In the genomic region with DNA sequence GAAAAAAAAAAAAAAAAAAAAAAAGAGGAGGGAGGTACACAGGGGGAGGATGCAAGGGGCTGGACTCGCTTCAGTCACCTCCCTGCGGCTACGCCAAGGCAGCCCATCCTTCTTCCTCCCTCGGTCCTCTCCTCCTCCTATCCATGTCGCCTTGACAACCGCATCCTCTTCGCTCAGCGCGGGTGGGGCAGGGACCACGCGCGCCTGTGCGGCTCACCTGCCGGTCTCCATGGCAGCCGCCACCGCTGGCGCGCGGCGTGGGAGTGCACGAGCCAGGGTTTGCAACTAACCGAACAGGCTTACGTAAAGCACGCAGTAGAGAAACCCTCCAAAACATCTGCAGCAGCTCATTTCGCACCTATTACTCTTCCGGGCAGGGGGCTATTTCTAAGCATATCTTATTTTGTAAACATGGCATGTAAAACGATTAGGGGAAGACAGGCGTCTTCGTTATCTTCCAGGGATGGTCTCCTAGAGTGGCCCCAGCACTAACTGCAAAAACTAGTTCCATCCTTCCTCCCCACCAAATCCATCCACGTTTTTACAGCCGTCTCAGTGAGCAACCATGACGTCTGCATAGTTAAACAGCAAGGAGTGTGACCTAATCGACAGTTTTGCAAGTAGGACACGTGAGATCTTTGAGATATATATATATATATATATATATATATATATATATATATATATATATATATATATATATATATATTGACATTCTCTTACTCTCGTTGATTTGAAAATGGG, we compare ENCODE assay signal across 8 mouse cellular contexts. TPM values are rescaled to one million over a fixed set of nuclear protein-coding genes. Genes with fewer than 3 reads are reported as not detected.
A peak's percentile ranks its signal among the peaks of the same experiment; 100 is the strongest.
DNase-seq lines count a peak whose midpoint lies in the region; ATAC-seq and TF ChIP-seq lines count a peak whose summit lies in the region.

A gene (minus strand): TSS at position 20 of the 744 bp plus-strand sequence.

- 3% methylated on average over 35 of the region's 35 CpGs for WGBS in heart, embryonic 10.5 days
- under 1% methylated on average over 34 of the region's 35 CpGs for WGBS in kidney, embryonic 15.5 days
- WGBS in limb, embryonic 15.5 days: 1% methylated on average over 35 of the region's 35 CpGs
- under 1% methylated on average over 35 of the region's 35 CpGs for WGBS in midbrain, embryonic 16.5 days
- WGBS in stomach, postnatal 0 days: under 1% methylated on average over 31 of the region's 35 CpGs

- no peak for TF ChIP-seq CTCF in stomach, postnatal 0 days (IDR thresholded peaks at IDR 0.05; ENCODE audit: low read depth)

- peaks cover 30% of the 10 kb centered on the region for H3K27me3 ChIP-seq in heart, embryonic 10.5 days (ENCODE audit: insufficient read depth, poor library complexity, severe bottlenecking)
- H3K27me3 ChIP-seq in kidney, embryonic 15.5 days: peaks cover 39% of the 10 kb centered on the region
- peaks cover 20% of the 10 kb centered on the region for H3K27me3 ChIP-seq in limb, embryonic 15.5 days
- no peaks in the 10 kb centered on the region for H3K27me3 ChIP-seq in midbrain, embryonic 16.5 days (ENCODE audit: control insufficient read depth, insufficient read depth, low read depth, low read length)
- H3K27me3 ChIP-seq in stomach, postnatal 0 days (ENCODE audit: control insufficient read depth, insufficient read depth, low read length): no peaks in the 10 kb centered on the region; the same call in 1 of the 2 replicates

- TF ChIP-seq EP300 in stomach, postnatal 0 days (optimal IDR thresholded peaks at IDR 0.05): no peak

- no peak within 1 kb of the TSS for H3K9ac ChIP-seq in kidney, embryonic 15.5 days
- no peak within 1 kb of the TSS for H3K9ac ChIP-seq in limb, embryonic 15.5 days
- H3K9ac ChIP-seq in midbrain, embryonic 16.5 days (ENCODE audit: low read depth, low read length): peak within 1 kb of the TSS; percentile 59
- H3K9ac ChIP-seq in stomach, postnatal 0 days (ENCODE audit: low read length): peak within 1 kb of the TSS; percentile 31; the same call in 1 of the 2 replicates

- 0 out of 2 replicates have a peak within 1 kb of the TSS, but pooled peaks have one; percentile 29 for H3K27ac ChIP-seq in heart, embryonic 10.5 days
- no peak within 1 kb of the TSS for H3K27ac ChIP-seq in kidney, embryonic 15.5 days
- no peak within 1 kb of the TSS for H3K27ac ChIP-seq in limb, embryonic 15.5 days
- H3K27ac ChIP-seq in midbrain, embryonic 16.5 days (ENCODE audit: low read length): peak within 1 kb of the TSS; percentile 81
- H3K27ac ChIP-seq in stomach, postnatal 0 days (replicated peaks): no peak within 1 kb of the TSS

- peaks cover 22% of the 10 kb centered on the region for H3K4me1 ChIP-seq in heart, embryonic 10.5 days
- H3K4me1 ChIP-seq in kidney, embryonic 15.5 days: peaks cover 15% of the 10 kb centered on the region
- H3K4me1 ChIP-seq in limb, embryonic 15.5 days: peaks cover 20% of the 10 kb centered on the region
- H3K4me1 ChIP-seq in midbrain, embryonic 16.5 days (ENCODE audit: control insufficient read depth, insufficient read depth, low read length): peaks cover 6% of the 10 kb centered on the region
- no peaks in the 10 kb centered on the region for H3K4me1 ChIP-seq in stomach, postnatal 0 days (replicated peaks; ENCODE audit: control insufficient read depth, insufficient read depth)

- H3K36me3 ChIP-seq in heart, embryonic 10.5 days: no peaks in the 10 kb centered on the region
- H3K36me3 ChIP-seq in kidney, embryonic 15.5 days: no peaks in the 10 kb centered on the region
- no peaks in the 10 kb centered on the region for H3K36me3 ChIP-seq in limb, embryonic 15.5 days
- H3K36me3 ChIP-seq in midbrain, embryonic 16.5 days (ENCODE audit: control insufficient read depth, insufficient read depth, low read length): no peaks in the 10 kb centered on the region
- H3K36me3 ChIP-seq in stomach, postnatal 0 days (ENCODE audit: control insufficient read depth, insufficient read depth, low read length): no peaks in the 10 kb centered on the region

- peak within 1 kb of the TSS; percentile 60 for H3K4me3 ChIP-seq in heart, embryonic 10.5 days
- H3K4me3 ChIP-seq in kidney, embryonic 15.5 days (replicated peaks): peak within 1 kb of the TSS; percentile 46
- H3K4me3 ChIP-seq in limb, embryonic 15.5 days: peak within 1 kb of the TSS; percentile 42
- H3K4me3 ChIP-seq in midbrain, embryonic 16.5 days (ENCODE audit: low read depth, low read length): peak within 1 kb of the TSS; percentile 46
- H3K4me3 ChIP-seq in stomach, postnatal 0 days (ENCODE audit: low read depth, low read length): peak within 1 kb of the TSS; percentile 35

- peak; percentile 70; the same call in 1 of the 2 replicates for ATAC-seq in kidney, embryonic 15.5 days (replicated peaks; ENCODE audit: low FRiP score)
- ATAC-seq in limb, embryonic 15.5 days (ENCODE audit: insufficient number of reproducible peaks, low FRiP score, low TSS enrichment, low read depth): no peak
- ATAC-seq in midbrain, embryonic 16.5 days: peak; percentile 98
- peak; percentile 75 for ATAC-seq in stomach, postnatal 0 days (ENCODE audit: low FRiP score, low TSS enrichment)

- peak within 1 kb of the TSS; percentile 77 for H3K4me2 ChIP-seq in kidney, embryonic 15.5 days
- H3K4me2 ChIP-seq in limb, embryonic 15.5 days: peak within 1 kb of the TSS; percentile 88
- peak within 1 kb of the TSS; percentile 74 for H3K4me2 ChIP-seq in midbrain, embryonic 16.5 days (ENCODE audit: low read length)
- H3K4me2 ChIP-seq in stomach, postnatal 0 days (replicated peaks; ENCODE audit: low read depth): peak within 1 kb of the TSS; percentile 51

- no peaks in the 10 kb centered on the region for H3K9me3 ChIP-seq in heart, embryonic 10.5 days
- no peaks in the 10 kb centered on the region for H3K9me3 ChIP-seq in kidney, embryonic 15.5 days (replicated peaks)
- H3K9me3 ChIP-seq in limb, embryonic 15.5 days: no peaks in the 10 kb centered on the region
- no peaks in the 10 kb centered on the region for H3K9me3 ChIP-seq in midbrain, embryonic 16.5 days (replicated peaks; ENCODE audit: control insufficient read depth, low read length, poor library complexity, severe bottlenecking)
- H3K9me3 ChIP-seq in stomach, postnatal 0 days (ENCODE audit: control insufficient read depth, low read length): no peaks in the 10 kb centered on the region

- peak; percentile 86 for DNase-seq in layer of hippocampus, adult 11-12 months (ENCODE audit: low spot score)
- DNase-seq in layer of hippocampus, adult 9-10 months (ENCODE audit: low spot score): no peak
- DNase-seq in cerebellum, postnatal 36 days: peak; percentile 28 to 52
- no peak for DNase-seq in heart, embryonic 10.5 days (ENCODE audit: low spot score)
- DNase-seq in stomach, postnatal 0 days (ENCODE audit: low spot score): peak; percentile 77

RNA-seq across cellular contexts. Expression of the gene that starts here (rescaled TPM):
- polyA plus RNA-seq in heart, embryonic 10.5 days (2016; fragmentation: Nextera tagmentation; extraction: Ambion mirVana): 0.24 and 0.69 TPM in 2 replicates
- 1.00 and 1.1 TPM in 2 replicates for polyA plus RNA-seq in kidney, embryonic 15.5 days (2015; fragmentation: Nextera tagmentation; extraction: Ambion mirVana)
- 0.63 and 0.77 TPM in 2 replicates for polyA plus RNA-seq in limb, embryonic 15.5 days (2015; fragmentation: Nextera tagmentation; extraction: Ambion mirVana)
- polyA plus RNA-seq in midbrain, embryonic 16.5 days (2015; fragmentation: Nextera tagmentation; extraction: Ambion mirVana): 20.8 and 21.5 TPM in 2 replicates
- 30.8 and 32.0 TPM in 2 replicates for polyA plus RNA-seq in stomach, postnatal 0 days (2015; fragmentation: Nextera tagmentation; extraction: Ambion mirVana)

Comparison
In these comparisons a context has a peak if more than half of its experiments do, and no peak if none do; other contexts are left out.
1. RNA of the gene that starts here (polyA plus RNA-seq): 30.8 to 32.0 TPM in stomach, postnatal 0 days and 20.8 to 21.5 TPM in midbrain, embryonic 16.5 days; 1.00 to 1.1 TPM in kidney, embryonic 15.5 days, 0.63 to 0.77 TPM in limb, embryonic 15.5 days and 0.24 to 0.69 TPM in heart, embryonic 10.5 days; every median in the first group is over 10 times any median in the second.
2. DNase-seq: peak in layer of hippocampus, adult 11-12 months (single experiment), cerebellum, postnatal 36 days (2 of 2) and stomach, postnatal 0 days (single experiment); none in layer of hippocampus, adult 9-10 months (single experiment) and heart, embryonic 10.5 days (single experiment).
3. H3K27ac ChIP-seq: peak in heart, embryonic 10.5 days (single experiment) and midbrain, embryonic 16.5 days (single experiment); none in kidney, embryonic 15.5 days (single experiment), limb, embryonic 15.5 days (single experiment) and stomach, postnatal 0 days (single experiment).
4. H3K9ac ChIP-seq: peak in midbrain, embryonic 16.5 days (single experiment) and stomach, postnatal 0 days (single experiment); none in kidney, embryonic 15.5 days (single experiment) and limb, embryonic 15.5 days (single experiment).
5. Peak in every context shown above with its lines, with median percentiles within 50 percentile points of each other: H3K4me3 ChIP-seq and H3K4me2 ChIP-seq.